Mouse (Mus musculus) lung, embryonic 14.5 days (tissue): Measurements from ENCODE around the gene Ninj1. TPM values are rescaled to one million over a fixed set of nuclear protein-coding genes. Genes with fewer than 3 reads are reported as not detected.

Source experiments
- ATAC-seq: fragments of 200-750 bp; cut with Nextera tagmentation; 2 replicates; pipeline ENCODE4 v1.8.0; 2017; ENCODE audit warnings: mild to moderate bottlenecking, moderate TSS enrichment, moderate library complexity; ENCODE audit not compliant: insufficient read depth
- DNase-seq: peaks from one replicate; pipeline ENCODE4 v3.0.0-alpha.2; 2015
- H3K27ac ChIP-seq: fragments of 300-500 bp; sonication (generic); 2 replicates; pipeline ENCODE4 v1.5.1; 2014; ENCODE audit warnings: low read depth, mild to moderate bottlenecking, moderate library complexity
- H3K27me3 ChIP-seq: fragments of 300-500 bp; sonication (generic); 2 replicates; pipeline ENCODE4 v1.6.1; 2014; ENCODE audit warnings: low read length, control low read depth; ENCODE audit not compliant: insufficient read depth
- H3K36me3 ChIP-seq: fragments of 300-500 bp; sonication (generic); 2 replicates; pipeline ENCODE4 v1.6.1; 2014; ENCODE audit warnings: control low read depth; ENCODE audit not compliant: insufficient read depth
- H3K4me1 ChIP-seq: fragments of 300-500 bp; sonication (generic); 2 replicates; pipeline ENCODE4 v1.6.1; 2014; ENCODE audit warnings: antibody characterized with exemption, control low read depth; ENCODE audit not compliant: insufficient read depth
- H3K4me2 ChIP-seq: fragments of 300-500 bp; sonication (generic); 2 replicates; pipeline ENCODE4 v1.6.1; 2014; ENCODE audit warnings: mild to moderate bottlenecking
- H3K4me3 ChIP-seq: fragments of 300-500 bp; sonication (generic); 2 replicates; pipeline ENCODE4 v1.5.1; 2014; ENCODE audit warnings: low read depth, low read length
- H3K9ac ChIP-seq: fragments of 300-500 bp; sonication (generic); 2 replicates; pipeline ENCODE4 v1.6.1; 2014
- H3K9me3 ChIP-seq: fragments of 300-500 bp; sonication (generic); 2 replicates; pipeline ENCODE4 v1.6.1; 2016; ENCODE audit warnings: low read depth, low read length, control low read depth
- CTCF ChIP-seq: IDR thresholded peaks from 2 replicates; pipeline ENCODE4 v1.5.1; 2016; ENCODE audit warnings: antibody characterized with exemption, low read depth
- WGBS: fragments of 180-500 bp; shearing (Covaris S2); extraction: QIAGEN DNeasy Blood & Tissue Kit; methylation state at CpG from one replicate; pipeline ENCODE4 v1.1.7; 2014; 5-methylcytosine and 5-hydroxymethylcytosine counted together
- polyA plus RNA-seq: library from polyadenylated mRNA; unstranded; fragments of >200 nt; fragmentation: Nextera tagmentation; extraction: Ambion mirVana; gene quantifications from 2 replicates; pipeline ENCODE4 v1.2.1, GENCODE M21; 2014

Gene Ninj1
- polyA plus RNA-seq, 1 experiment from 2014 or later = 44.2 TPM

GRCm38 (mm10) chr13:49243492-49243891 lies 56.2 kb downstream of the Ninj1 start:
- H3K27me3 ChIP-seq = peaks cover 19% of the 10 kb centered on the region
- no peak for ATAC-seq
- no peaks in the 10 kb centered on the region; the same call in 1 of the 2 replicates for H3K4me1 ChIP-seq
- H3K4me3 ChIP-seq = no peak overlapping the region
- WGBS = 72% methylated on average over 2 of the region's 2 CpGs
- no peak overlapping the region for H3K9ac ChIP-seq
- H3K36me3 ChIP-seq = no peaks in the 10 kb centered on the region
- no peaks in the 10 kb centered on the region for H3K9me3 ChIP-seq
- no peak overlapping the region for H3K4me2 ChIP-seq
- TF ChIP-seq CTCF = no peak
- no peak for DNase-seq
- H3K27ac ChIP-seq = no peak overlapping the region

- Histone ChIP-seq H3K4me3 (no peak overlapping the region), H3K27me3 (peaks cover 24% of the 10 kb centered on the region), H3K4me2 (no peak overlapping the region), H3K4me1 (no peaks in the 10 kb centered on the region; the same call in 1 of the 2 replicates), H3K36me3 (no peaks in the 10 kb centered on the region), H3K9me3 (no peaks in the 10 kb centered on the region), H3K27ac (no peak overlapping the region), H3K9ac (no peak overlapping the region)
- TF ChIP-seq CTCF = no peak
- DNase-seq (no peak), ATAC-seq (no peak)
- 60% methylated on average over 4 of the region's 4 CpGs for WGBS
These were observed 58.0 kb downstream of the Ninj1 start for GRCm38 (mm10) chr13:49245251-49245650.

Other genes with a start within 250 kb of the Ninj1 start
- gene Fam120a, start 219.5 kb upstream of the Ninj1 start, polyA plus RNA-seq = 37.0 and 37.7 TPM in 2 replicates
- gene Wnk2, start 39.5 kb upstream of the Ninj1 start, polyA plus RNA-seq = 1.5 and 1.8 TPM in 2 replicates
- gene Card19, start 28.6 kb downstream of the Ninj1 start, polyA plus RNA-seq = 46.8 and 47.9 TPM in 2 replicates
- 1.7 and 3.3 TPM in 2 replicates for gene Susd3, start 61.2 kb downstream of the Ninj1 start, polyA plus RNA-seq
- 0.34 and 0.42 TPM in 2 replicates for gene Fgd3, start 132.8 kb downstream of the Ninj1 start, polyA plus RNA-seq
- 33.7 and 36.7 TPM in 2 replicates for gene Bicd2, start 154.1 kb downstream of the Ninj1 start, polyA plus RNA-seq
- 16.1 and 19.5 TPM in 2 replicates for gene Ippk, start 233.8 kb downstream of the Ninj1 start, polyA plus RNA-seq